Mouse (Mus musculus): ENCODE measurements around the gene Kdelr1. TPM values are rescaled to one million over a fixed set of nuclear protein-coding genes. Genes with fewer than 3 reads are reported as not detected.
A peak's percentile ranks its signal among the peaks of the same experiment; 100 is the strongest.
"Not testable (repeated sequence)": the region's sequence is repeated elsewhere in the genome, so short reads cannot be mapped to it uniquely, and the experiment has no call there.

The Kdelr1 gene
- total and polyA plus RNA-seq, 2 experiments from 2014 or later, result 58.5 to 304 TPM

GRCm38 (mm10) chr7:45897258-45897757 lies 24.7 kb downstream of the Kdelr1 start:
- peak overlapping the region; percentile 71 for H3K9ac ChIP-seq (replicated peaks; ENCODE audit: low read depth, low read length)
- no peaks in the 10 kb centered on the region for H3K9me3 ChIP-seq (replicated peaks; ENCODE audit: control insufficient read depth, low read length)
- H3K27ac ChIP-seq (ENCODE audit: low read depth), result peak overlapping the region; percentile 75
- H3K36me3 ChIP-seq (replicated peaks; ENCODE audit: control insufficient read depth, insufficient read depth, low read length), result no peaks in the 10 kb centered on the region
- no peaks in the 10 kb centered on the region for H3K27me3 ChIP-seq (ENCODE audit: control insufficient read depth, insufficient read depth, low read length)
- H3K4me2 ChIP-seq (ENCODE audit: low read depth, low read length), result peak overlapping the region; percentile 85
- 3% methylated on average over 19 of the region's 19 CpGs for WGBS
- no peak for DNase-seq (ENCODE audit: low spot score)
- H3K4me1 ChIP-seq (ENCODE audit: control insufficient read depth, insufficient read depth), result peaks cover 9% of the 10 kb centered on the region; the same call in 1 of the 2 replicates
- peak overlapping the region; percentile 54 for H3K4me3 ChIP-seq (ENCODE audit: low read depth, low read length)
- peak; percentile 40 for ATAC-seq (ENCODE audit: insufficient read depth, low read depth)
- no peak for TF ChIP-seq EP300 (IDR thresholded peaks at IDR 0.05; ENCODE audit: low read depth)
- TF ChIP-seq CTCF (IDR thresholded peaks at IDR 0.05; ENCODE audit: low read depth), result no peak

GRCm38 (mm10) chr7:45898125-45898524 lies 25.6 kb downstream of the Kdelr1 start:
- ATAC-seq (ENCODE audit: insufficient read depth, low read depth); H3K9me3 ChIP-seq (replicated peaks; ENCODE audit: control insufficient read depth, low read length); DNase-seq (ENCODE audit: low spot score); H3K4me3 ChIP-seq (ENCODE audit: low read depth, low read length); H3K9ac ChIP-seq (replicated peaks; ENCODE audit: low read depth, low read length); H3K4me1 ChIP-seq (ENCODE audit: control insufficient read depth, insufficient read depth); H3K27ac ChIP-seq (ENCODE audit: low read depth); H3K36me3 ChIP-seq (replicated peaks; ENCODE audit: control insufficient read depth, insufficient read depth, low read length); H3K27me3 ChIP-seq (ENCODE audit: control insufficient read depth, insufficient read depth, low read length): not testable (repeated sequence)
- H3K4me2 ChIP-seq (ENCODE audit: low read depth, low read length), result peak overlapping the region; percentile 85; the same call in 1 of the 2 replicates
- peak; percentile 30 for TF ChIP-seq CTCF (IDR thresholded peaks at IDR 0.05; ENCODE audit: low read depth)
- WGBS, result 67% methylated on average over 4 of the region's 4 CpGs

GRCm38 (mm10) chr7:45901562-45901961 lies 29.0 kb downstream of the Kdelr1 start:
- no peaks in the 10 kb centered on the region for H3K27me3 ChIP-seq (ENCODE audit: control insufficient read depth, insufficient read depth, low read length)
- 57% methylated on average over 5 of the region's 5 CpGs for WGBS
- no peak overlapping the region for H3K4me2 ChIP-seq (ENCODE audit: low read depth, low read length)
- no peak overlapping the region for H3K9ac ChIP-seq (replicated peaks; ENCODE audit: low read depth, low read length)
- no peak for TF ChIP-seq CTCF (IDR thresholded peaks at IDR 0.05; ENCODE audit: low read depth)
- no peak for TF ChIP-seq EP300 (IDR thresholded peaks at IDR 0.05; ENCODE audit: low read depth)
- no peak overlapping the region for H3K27ac ChIP-seq (ENCODE audit: low read depth)
- no peak for ATAC-seq (ENCODE audit: insufficient read depth, low read depth)
- no peak for DNase-seq (ENCODE audit: low spot score)
- H3K4me3 ChIP-seq (ENCODE audit: low read depth, low read length), result no peak overlapping the region
- no peaks in the 10 kb centered on the region for H3K36me3 ChIP-seq (replicated peaks; ENCODE audit: control insufficient read depth, insufficient read depth, low read length)
- peaks cover 4% of the 10 kb centered on the region; the same call in 1 of the 2 replicates for H3K4me1 ChIP-seq (ENCODE audit: control insufficient read depth, insufficient read depth)
- no peaks in the 10 kb centered on the region for H3K9me3 ChIP-seq (replicated peaks; ENCODE audit: control insufficient read depth, low read length)

GRCm38 (mm10) chr7:45902481-45903002 lies 30.0 kb downstream of the Kdelr1 start:
- no peak overlapping the region for H3K4me2 ChIP-seq (ENCODE audit: low read depth, low read length)
- H3K4me3 ChIP-seq (ENCODE audit: low read depth, low read length), result no peak overlapping the region
- no peak overlapping the region for H3K27ac ChIP-seq (ENCODE audit: low read depth)
- H3K4me1 ChIP-seq (ENCODE audit: control insufficient read depth, insufficient read depth), result peaks cover 1% of the 10 kb centered on the region; the same call in 1 of the 2 replicates
- DNase-seq (ENCODE audit: low spot score) (no peak), ATAC-seq (ENCODE audit: insufficient read depth, low read depth) (0 out of 2 replicates have a peak, but pooled peaks have one; percentile 19)
- H3K27me3 ChIP-seq (ENCODE audit: control insufficient read depth, insufficient read depth, low read length), result no peaks in the 10 kb centered on the region
- TF ChIP-seq EP300 (IDR thresholded peaks at IDR 0.05; ENCODE audit: low read depth) (no peak), CTCF (IDR thresholded peaks at IDR 0.05; ENCODE audit: low read depth) (no peak)
- no peak overlapping the region for H3K9ac ChIP-seq (replicated peaks; ENCODE audit: low read depth, low read length)
- H3K36me3 ChIP-seq (replicated peaks; ENCODE audit: control insufficient read depth, insufficient read depth, low read length), result peaks cover 6% of the 10 kb centered on the region; the same call in 1 of the 2 replicates
- WGBS, result 74% methylated on average over 11 of the region's 12 CpGs
- H3K9me3 ChIP-seq (replicated peaks; ENCODE audit: control insufficient read depth, low read length), result no peaks in the 10 kb centered on the region

GRCm38 (mm10) chr7:45906622-45907021 lies 34.0 kb downstream of the Kdelr1 start:
- WGBS, result 87% methylated on average over 9 of the region's 9 CpGs

GRCm38 (mm10) chr7:45908384-45908783 lies 35.8 kb downstream of the Kdelr1 start:
- Histone ChIP-seq H3K4me1 (ENCODE audit: control insufficient read depth, insufficient read depth) (no peaks in the 10 kb centered on the region), H3K27me3 (ENCODE audit: control insufficient read depth, insufficient read depth, low read length) (no peaks in the 10 kb centered on the region), H3K27ac (ENCODE audit: low read depth) (no peak overlapping the region), H3K9ac (replicated peaks; ENCODE audit: low read depth, low read length) (no peak overlapping the region), H3K36me3 (replicated peaks; ENCODE audit: control insufficient read depth, insufficient read depth, low read length) (peaks cover 34% of the 10 kb centered on the region), H3K4me3 (ENCODE audit: low read depth, low read length) (no peak overlapping the region), H3K4me2 (ENCODE audit: low read depth, low read length) (no peak overlapping the region), H3K9me3 (replicated peaks; ENCODE audit: control insufficient read depth, low read length) (no peaks in the 10 kb centered on the region)
- DNase-seq (ENCODE audit: low spot score), result no peak
- no peak for ATAC-seq (ENCODE audit: insufficient read depth, low read depth)
- TF ChIP-seq CTCF (IDR thresholded peaks at IDR 0.05; ENCODE audit: low read depth), result no peak
- TF ChIP-seq EP300 (IDR thresholded peaks at IDR 0.05; ENCODE audit: low read depth), result no peak

More at GRCm38 (mm10) chr7:45906622-45907021, 34.0 kb downstream of the Kdelr1 start:
- Histone ChIP-seq H3K27ac (ENCODE audit: low read depth) (no peak overlapping the region), H3K4me3 (ENCODE audit: low read depth, low read length) (no peak overlapping the region), H3K4me1 (ENCODE audit: control insufficient read depth, insufficient read depth) (no peaks in the 10 kb centered on the region), H3K9me3 (replicated peaks; ENCODE audit: control insufficient read depth, low read length) (no peaks in the 10 kb centered on the region), H3K4me2 (ENCODE audit: low read depth, low read length) (no peak overlapping the region), H3K9ac (replicated peaks; ENCODE audit: low read depth, low read length) (no peak overlapping the region), H3K27me3 (ENCODE audit: control insufficient read depth, insufficient read depth, low read length) (no peaks in the 10 kb centered on the region), H3K36me3 (replicated peaks; ENCODE audit: control insufficient read depth, insufficient read depth, low read length) (peaks cover 30% of the 10 kb centered on the region)
- no peak for TF ChIP-seq EP300 (IDR thresholded peaks at IDR 0.05; ENCODE audit: low read depth)
- TF ChIP-seq CTCF (IDR thresholded peaks at IDR 0.05; ENCODE audit: low read depth), result no peak
- DNase-seq (ENCODE audit: low spot score), result no peak
- ATAC-seq (ENCODE audit: insufficient read depth, low read depth), result no peak

Measured in heart, postnatal 0 days (tissue).